Comparison of ENCODE assay signal across 27 mouse cellular contexts in the genomic region with DNA sequence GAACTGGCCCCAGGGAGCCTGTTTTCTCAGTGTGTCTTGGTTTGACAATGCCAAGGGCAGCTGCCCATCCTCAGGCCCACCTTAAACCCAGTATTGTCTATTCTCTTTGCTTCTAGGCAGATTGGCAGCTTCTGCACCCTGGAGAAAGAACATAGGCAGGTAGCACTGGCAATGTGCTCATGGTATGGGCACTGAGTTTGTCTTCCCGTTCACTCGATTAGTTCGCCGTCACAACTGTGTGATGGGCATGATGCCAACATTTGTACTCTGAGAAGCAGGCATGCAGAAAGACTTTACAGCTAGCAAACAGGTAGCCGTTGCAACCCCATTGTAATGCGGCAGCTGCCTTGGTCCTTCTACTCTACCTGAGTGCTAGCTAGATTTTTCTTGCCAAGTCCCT. TPM values are rescaled to one million over a fixed set of nuclear protein-coding genes. Genes with fewer than 3 reads are reported as not detected.
DNase-seq lines count a peak whose midpoint lies in the region; ATAC-seq and TF ChIP-seq lines count a peak whose summit lies in the region.
"Had no signal": no experiment of that assay in that cellular context is flagged by ENCODE, and none has a peak within 500 bp of the region (broad histone marks: within the 10 kb centered on the region; RNA-seq: fewer than 3 reads in every experiment).

No protein-coding gene starts in this region.

- H3K27ac ChIP-seq in heart, embryonic 10.5 days = no peak overlapping the region
- peak overlapping the region; percentile 1; the same call in 1 of the 2 replicates for H3K27ac ChIP-seq in layer of hippocampus, adult 2 months
- no peak overlapping the region for H3K27ac ChIP-seq in liver, embryonic 12.5 days
- H3K27ac ChIP-seq: forebrain, embryonic 12.5 days; heart, embryonic 15.5 days; hindbrain, embryonic 13.5 days; kidney, embryonic 15.5 days; limb, embryonic 13.5 days; liver, embryonic 13.5 days; macrophage; midbrain, embryonic 10.5 days; neural tube, embryonic 13.5 days; stomach, postnatal 0 days had no signal

- no peak for ATAC-seq in liver, embryonic 12.5 days

- no peak overlapping the region for H3ac ChIP-seq in myocyte (ENCODE audit: control insufficient read depth, insufficient read length)

- no peak overlapping the region for H3K4me3 ChIP-seq in heart, embryonic 10.5 days
- H3K4me3 ChIP-seq in layer of hippocampus, adult 2 months = no peak overlapping the region
- H3K4me3 ChIP-seq in myocyte = no peak overlapping the region
- no peak overlapping the region for H3K4me3 ChIP-seq in liver, embryonic 12.5 days
- H3K4me3 ChIP-seq: forebrain, embryonic 12.5 days; heart, embryonic 15.5 days; hindbrain, embryonic 13.5 days; kidney, embryonic 15.5 days; limb, embryonic 13.5 days; liver, embryonic 13.5 days; midbrain, embryonic 10.5 days; neural tube, embryonic 13.5 days had no signal

- H3K4me1 ChIP-seq in heart, embryonic 10.5 days = peaks cover 38% of the 10 kb centered on the region
- H3K4me1 ChIP-seq in liver, embryonic 12.5 days = peaks cover 12% of the 10 kb centered on the region

- H3K27me3 ChIP-seq in heart, embryonic 10.5 days (ENCODE audit: insufficient read depth, poor library complexity, severe bottlenecking) = peaks cover 73% of the 10 kb centered on the region
- H3K27me3 ChIP-seq in myocyte (ENCODE audit: control insufficient read depth, insufficient read depth, insufficient read length) = no peaks in the 10 kb centered on the region
- peaks cover 21% of the 10 kb centered on the region; the same call in 1 of the 2 replicates for H3K27me3 ChIP-seq in liver, embryonic 12.5 days (replicated peaks)
- H3K27me3 ChIP-seq: hindbrain, embryonic 13.5 days; kidney, embryonic 15.5 days; limb, embryonic 13.5 days; liver, embryonic 13.5 days; neural tube, embryonic 13.5 days had no signal

- WGBS in heart, embryonic 10.5 days = 90% methylated on average over 6 of the region's 6 CpGs
- WGBS in liver, embryonic 12.5 days (ENCODE audit: insufficient replicate concordance) = 73% methylated on average over 6 of the region's 6 CpGs

- no peaks in the 10 kb centered on the region for H3K79me2 ChIP-seq in myocyte (ENCODE audit: control insufficient read depth, insufficient read depth)

- no peak for TF ChIP-seq POLR2A in myocyte (IDR thresholded peaks at IDR 0.05; ENCODE audit: insufficient read length, low read depth)

- TF ChIP-seq CTCF in layer of hippocampus, adult 2 months (conservative IDR thresholded peaks at IDR 0.05) = no peak

- H3K9me3 ChIP-seq in heart, embryonic 10.5 days = no peaks in the 10 kb centered on the region
- H3K9me3 ChIP-seq in liver, embryonic 12.5 days (replicated peaks) = no peaks in the 10 kb centered on the region
- H3K9me3 ChIP-seq: forebrain, embryonic 12.5 days; heart, embryonic 15.5 days; hindbrain, embryonic 13.5 days; kidney, embryonic 15.5 days; limb, embryonic 13.5 days; liver, embryonic 13.5 days; neural tube, embryonic 13.5 days had no signal

- DNase-seq in heart, adult 11 months = peak; percentile 85
- no peak for DNase-seq in heart, embryonic 10.5 days (ENCODE audit: low spot score)
- DNase-seq in layer of hippocampus, adult 2 months (ENCODE audit: low spot score in 2 of 2) = no peak
- no peak for DNase-seq in layer of hippocampus, adult 18-20 months (ENCODE audit: low spot score in 2 of 2)
- DNase-seq in retina, postnatal 1 day = peak; percentile 29
- DNase-seq in retina, embryonic 14.5 days (ENCODE audit: low spot score) = no peak
- DNase-seq: B cell, adult 2 months; cerebellum, adult 2 months; gastrocnemius, postnatal 36 days; heart, postnatal 36 days; layer of hippocampus, postnatal 36 days; liver, embryonic 13.5 days; lung, adult 2 months; right cerebral cortex, adult 18-20 months; thymus, postnatal 14 days had no signal

- H3K9ac ChIP-seq in liver, embryonic 12.5 days = no peak overlapping the region
- H3K9ac ChIP-seq: forebrain, embryonic 12.5 days; heart, embryonic 15.5 days; hindbrain, embryonic 13.5 days; kidney, embryonic 15.5 days; limb, embryonic 13.5 days; liver, embryonic 13.5 days; neural tube, embryonic 13.5 days had no signal

- H3K36me3 ChIP-seq in heart, embryonic 10.5 days = peaks cover 10% of the 10 kb centered on the region
- no peaks in the 10 kb centered on the region for H3K36me3 ChIP-seq in myocyte (ENCODE audit: control insufficient read depth, insufficient read depth)
- peaks cover 4% of the 10 kb centered on the region; the same call in 1 of the 2 replicates for H3K36me3 ChIP-seq in liver, embryonic 12.5 days
- H3K36me3 ChIP-seq: heart, embryonic 15.5 days; liver, embryonic 13.5 days had no signal

- H3K4me2 ChIP-seq in myocyte (ENCODE audit: low read depth) = peak overlapping the region; percentile 38
- no peak overlapping the region for H3K4me2 ChIP-seq in liver, embryonic 12.5 days
- H3K4me2 ChIP-seq: forebrain, embryonic 12.5 days; heart, embryonic 15.5 days; hindbrain, embryonic 13.5 days; kidney, embryonic 15.5 days; limb, embryonic 13.5 days; liver, embryonic 13.5 days; neural tube, embryonic 13.5 days had no signal

TF ChIP-seq in myocyte, 11 proteins besides CTCF, POLR2A, EP300 and RAD21:
- TF ChIP-seq TCF3 (IDR thresholded peaks at IDR 0.05; ENCODE audit: insufficient read length, low read depth) = no peak
- no peak for TF ChIP-seq USF1 (IDR thresholded peaks at IDR 0.05; ENCODE audit: low read depth)
- TF ChIP-seq MYOG (IDR thresholded peaks at IDR 0.05; ENCODE audit: control insufficient read depth in 1 of 3, insufficient read depth in 1 of 3, insufficient read length in 2 of 3, low read depth in 2 of 3) = peak in 1 of 3 experiments; percentile 24
- no peak for TF ChIP-seq CEBPB (IDR thresholded peaks at IDR 0.05; ENCODE audit: insufficient read depth, poor library complexity, severe bottlenecking)
- no peak for TF ChIP-seq MAX (IDR thresholded peaks at IDR 0.05; ENCODE audit: low read depth)
- TF ChIP-seq E2F4 (IDR thresholded peaks at IDR 0.05; ENCODE audit: insufficient read depth) = no peak
TF ChIP-seq in myocyte: peak in this region for 1.

RNA-seq across cellular contexts. Expression of gene St6gal1, which starts 40.9 kb away (rescaled TPM):
- polyA plus RNA-seq in heart, embryonic 10.5 days (2016; fragmentation: Nextera tagmentation; extraction: Ambion mirVana) = 11.2 and 18.0 TPM in 2 replicates
- total RNA-seq in layer of hippocampus, adult 2 months (2021) = 10 to 100 TPM; 15.2 to 17.3 TPM
- total RNA-seq in layer of hippocampus, adult 18-20 months (2021) = 10 to 100 TPM; 15.9 to 16.3 TPM
- polyA plus RNA-seq in myocyte (2012; fragmentation: generic; extraction: Trizol) = 5.7 TPM
- 7.5 and 7.9 TPM in 2 replicates for polyA plus RNA-seq in liver, embryonic 12.5 days (2016; fragmentation: Nextera tagmentation; extraction: Ambion mirVana)
- total RNA-seq: MEL had no signal

Comparison
In these comparisons a context has a peak if more than half of its experiments do, and no peak if none do; other contexts are left out.
1. DNase-seq: peak in heart, adult 11 months (single experiment) and retina, postnatal 1 day (single experiment); none in heart, embryonic 10.5 days (single experiment), layer of hippocampus, adult 2 months (0 of 2), layer of hippocampus, adult 18-20 months (0 of 2) and retina, embryonic 14.5 days (single experiment).